Mouse (Mus musculus) heart, embryonic 11.5 days (tissue): ENCODE data around the gene Cyth4. TPM values are rescaled to one million over a fixed set of nuclear protein-coding genes. Genes with fewer than 3 reads are reported as not detected.

Experiments used
- ATAC-seq: fragments of 200-750 bp; cut with Nextera tagmentation; replicated peaks from 2 replicates; pipeline ENCODE4 v1.8.0; 2017; ENCODE audit warnings: moderate library complexity; ENCODE audit not compliant: insufficient number of reproducible peaks, low FRiP score, low TSS enrichment
- H3K27ac ChIP-seq: fragments of 300-500 bp; sonication (generic); 2 replicates; pipeline ENCODE4 v1.5.1; 2014; ENCODE audit warnings: mild to moderate bottlenecking, low read depth, low read length
- H3K27me3 ChIP-seq: fragments of 300-500 bp; sonication (generic); 2 replicates; pipeline ENCODE4 v1.6.1; 2014; ENCODE audit warnings: mild to moderate bottlenecking, low read length, mixed read lengths; ENCODE audit not compliant: control insufficient read depth, insufficient read depth
- H3K36me3 ChIP-seq: fragments of 300-500 bp; sonication (generic); 2 replicates; pipeline ENCODE4 v1.6.1; 2014; ENCODE audit warnings: mild to moderate bottlenecking, low read length, moderate library complexity, mixed read lengths; ENCODE audit not compliant: control insufficient read depth, insufficient read depth
- H3K4me1 ChIP-seq: fragments of 300-500 bp; sonication (generic); 2 replicates; pipeline ENCODE4 v1.6.1; 2014; ENCODE audit warnings: low read length; ENCODE audit not compliant: control insufficient read depth, insufficient read depth
- H3K4me2 ChIP-seq: fragments of 300-500 bp; sonication (generic); 2 replicates; pipeline ENCODE4 v1.6.1; 2014; ENCODE audit warnings: mild to moderate bottlenecking, moderate library complexity
- H3K4me3 ChIP-seq: fragments of 300-500 bp; sonication (generic); 2 replicates; pipeline ENCODE4 v1.5.1; 2014; ENCODE audit warnings: low read depth, low read length
- H3K9ac ChIP-seq: fragments of 300-500 bp; sonication (generic); 2 replicates; pipeline ENCODE4 v1.6.1; 2014; ENCODE audit warnings: mild to moderate bottlenecking, low read depth, low read length, moderate library complexity
- H3K9me3 ChIP-seq: fragments of 300-500 bp; sonication (generic); replicated peaks from 2 replicates; pipeline ENCODE4 v1.6.1; 2016; ENCODE audit warnings: low read length; ENCODE audit not compliant: control insufficient read depth
- WGBS: fragments of 180-500 bp; shearing (Covaris S2); extraction: QIAGEN DNeasy Blood & Tissue Kit; methylation state at CpG from one replicate; pipeline ENCODE4 v1.1.7; 2014; ENCODE audit not compliant: insufficient replicate concordance; 5-methylcytosine and 5-hydroxymethylcytosine counted together
- polyA plus RNA-seq: library from polyadenylated mRNA; unstranded; fragments of >200 nt; fragmentation: Nextera tagmentation; extraction: Ambion mirVana; gene quantifications from 2 replicates; pipeline ENCODE4 v1.2.1, GENCODE M21; 2014

The Cyth4 gene
- polyA plus RNA-seq: 1.3 and 2.0 TPM in 2 replicates

DNA sequence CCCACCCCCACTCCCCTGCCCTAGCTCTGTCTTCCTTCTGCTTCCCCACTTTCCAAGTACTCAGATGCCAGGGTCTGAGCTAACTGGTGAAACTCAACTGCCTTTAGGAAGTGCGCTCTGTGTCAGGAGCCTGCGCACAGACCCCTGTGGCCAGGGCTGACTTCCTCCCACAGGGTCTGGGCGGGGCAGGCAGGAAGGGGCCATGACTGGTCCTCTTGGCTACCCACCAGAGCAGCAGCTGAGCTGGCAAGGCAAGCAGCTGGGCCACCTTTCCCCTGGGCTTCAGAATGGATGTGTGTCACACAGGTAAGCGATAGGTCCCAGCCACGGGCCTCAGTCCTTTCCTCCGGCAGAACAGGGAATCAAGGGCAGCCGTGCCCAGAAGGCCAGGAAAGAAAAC, at the start of gene Cyth4:
Cyth4 (plus strand) TSS at position 134 of the 400 bp plus-strand sequence.
- H3K36me3 ChIP-seq: no peaks in the 10 kb centered on the region
- 70% methylated on average over 7 of the region's 7 CpGs for WGBS
- H3K27me3 ChIP-seq: no peaks in the 10 kb centered on the region; the same call in 1 of the 2 replicates
- H3K4me1 ChIP-seq: no peaks in the 10 kb centered on the region
- 0 out of 2 replicates have a peak within 1 kb of the TSS, but pooled peaks have one; percentile 4 for H3K27ac ChIP-seq
- H3K4me2 ChIP-seq: no peak within 1 kb of the TSS
- ATAC-seq: 0 out of 2 replicates have a peak, but pooled peaks have one; percentile 36
- H3K4me3 ChIP-seq: no peak within 1 kb of the TSS
- no peaks in the 10 kb centered on the region for H3K9me3 ChIP-seq
- H3K9ac ChIP-seq: no peak within 1 kb of the TSS

DNA sequence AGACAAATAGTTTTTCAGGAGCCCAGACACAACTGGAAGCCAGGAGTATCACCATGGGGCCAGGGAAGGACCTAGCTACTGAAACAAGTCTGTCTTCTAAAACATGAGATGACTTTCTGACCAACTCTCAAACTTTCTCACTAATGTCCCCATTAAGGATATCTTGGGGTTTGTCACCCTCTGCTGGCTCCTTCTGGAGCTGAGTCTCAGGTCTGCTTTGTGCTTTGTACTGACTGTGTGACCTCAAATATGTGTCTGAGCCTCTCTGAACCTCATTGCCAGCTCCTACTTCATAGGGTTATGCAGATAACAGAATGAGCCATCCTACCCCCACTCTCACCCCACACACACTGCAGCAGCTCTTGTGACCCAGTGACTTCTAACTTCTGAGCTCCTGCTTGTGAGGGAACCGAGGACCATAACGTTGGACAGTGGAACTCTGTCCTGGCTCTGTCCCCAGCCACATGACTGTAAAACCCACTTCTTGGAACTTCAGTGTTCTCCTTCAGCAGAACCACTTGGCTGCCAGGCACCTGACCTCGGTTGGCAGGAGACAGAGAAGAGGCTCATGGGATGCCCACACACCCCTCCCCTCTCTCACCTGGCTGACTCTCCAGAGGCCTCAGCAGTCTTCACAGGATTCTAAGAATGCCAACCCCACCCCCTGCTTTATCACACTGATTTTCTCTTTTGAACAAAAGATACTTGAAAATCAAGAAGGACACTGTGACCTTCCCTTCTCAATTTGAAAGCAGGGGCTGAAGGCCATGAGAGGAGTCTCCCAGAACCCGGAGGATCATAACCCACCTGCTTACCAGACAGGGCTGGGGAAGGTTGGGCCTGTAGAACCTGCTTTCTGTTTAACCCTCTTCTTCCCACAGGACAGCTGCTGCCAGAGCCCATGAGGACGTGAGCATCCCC, 49.2 kb upstream of the Cyth4 start:
- H3K4me1 ChIP-seq: peaks cover 9% of the 10 kb centered on the region; the same call in 1 of the 2 replicates
- WGBS: 43% methylated on average over 5 of the region's 5 CpGs
- no peaks in the 10 kb centered on the region; the same call in 1 of the 2 replicates for H3K9me3 ChIP-seq
- no peaks in the 10 kb centered on the region for H3K36me3 ChIP-seq
- no peak overlapping the region for H3K4me3 ChIP-seq
- H3K27ac ChIP-seq: no peak overlapping the region
- H3K4me2 ChIP-seq: no peak overlapping the region
- H3K9ac ChIP-seq: no peak overlapping the region
- peaks cover 22% of the 10 kb centered on the region for H3K27me3 ChIP-seq
- ATAC-seq: no peak

DNA sequence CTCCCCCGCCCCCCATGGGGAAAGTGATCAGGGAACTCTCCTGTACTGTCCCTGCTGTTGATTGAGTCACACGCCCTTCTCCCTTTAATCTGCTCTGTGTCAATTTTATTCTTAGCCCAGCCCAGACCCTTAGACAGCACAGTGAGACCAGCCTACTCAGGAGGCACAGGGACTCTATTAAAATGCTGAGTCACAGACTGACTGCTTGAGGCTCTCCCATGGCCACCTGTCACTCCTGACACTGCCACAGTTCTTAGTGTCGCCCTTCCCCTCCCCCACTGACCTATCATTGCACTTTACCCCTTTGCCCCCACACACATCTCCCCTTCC, 48.5 kb upstream of the Cyth4 start:
- no peaks in the 10 kb centered on the region for H3K36me3 ChIP-seq
- no peak overlapping the region for H3K4me2 ChIP-seq
- H3K4me1 ChIP-seq: peaks cover 9% of the 10 kb centered on the region; the same call in 1 of the 2 replicates
- no peak overlapping the region for H3K27ac ChIP-seq
- H3K9me3 ChIP-seq: no peaks in the 10 kb centered on the region; the same call in 1 of the 2 replicates
- peaks cover 19% of the 10 kb centered on the region for H3K27me3 ChIP-seq
- H3K4me3 ChIP-seq: no peak overlapping the region
- WGBS: 17% methylated on average over 3 of the region's 3 CpGs
- H3K9ac ChIP-seq: no peak overlapping the region
- ATAC-seq: no peak

DNA sequence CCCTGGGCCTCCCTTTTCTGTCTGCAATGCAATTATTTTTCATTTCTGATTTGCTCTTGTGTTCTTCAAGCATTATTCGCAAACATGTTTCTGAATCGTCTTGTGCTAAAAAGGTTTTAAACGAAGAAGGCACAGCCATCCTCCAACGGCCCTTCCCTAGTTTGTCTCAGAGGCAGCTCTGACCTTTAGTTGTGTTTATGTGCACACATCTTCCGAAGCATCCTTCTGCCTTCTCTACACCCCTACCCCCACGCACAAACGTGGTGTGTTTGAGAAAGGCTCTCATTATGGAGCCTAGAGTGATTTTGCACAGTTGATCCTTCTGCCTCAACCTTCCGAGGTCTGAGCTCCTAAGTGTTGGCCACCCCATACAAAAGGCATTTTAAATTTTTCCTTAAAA, 48.1 kb upstream of the Cyth4 start:
- no peaks in the 10 kb centered on the region; the same call in 1 of the 2 replicates for H3K9me3 ChIP-seq
- H3K36me3 ChIP-seq: no peaks in the 10 kb centered on the region
- WGBS: 69% methylated on average over 8 of the region's 8 CpGs
- H3K27ac ChIP-seq: no peak overlapping the region
- no peak overlapping the region for H3K4me2 ChIP-seq
- H3K27me3 ChIP-seq: peaks cover 16% of the 10 kb centered on the region
- no peak for ATAC-seq
- no peak overlapping the region for H3K9ac ChIP-seq
- no peak overlapping the region for H3K4me3 ChIP-seq
- peaks cover 9% of the 10 kb centered on the region; the same call in 1 of the 2 replicates for H3K4me1 ChIP-seq

DNA sequence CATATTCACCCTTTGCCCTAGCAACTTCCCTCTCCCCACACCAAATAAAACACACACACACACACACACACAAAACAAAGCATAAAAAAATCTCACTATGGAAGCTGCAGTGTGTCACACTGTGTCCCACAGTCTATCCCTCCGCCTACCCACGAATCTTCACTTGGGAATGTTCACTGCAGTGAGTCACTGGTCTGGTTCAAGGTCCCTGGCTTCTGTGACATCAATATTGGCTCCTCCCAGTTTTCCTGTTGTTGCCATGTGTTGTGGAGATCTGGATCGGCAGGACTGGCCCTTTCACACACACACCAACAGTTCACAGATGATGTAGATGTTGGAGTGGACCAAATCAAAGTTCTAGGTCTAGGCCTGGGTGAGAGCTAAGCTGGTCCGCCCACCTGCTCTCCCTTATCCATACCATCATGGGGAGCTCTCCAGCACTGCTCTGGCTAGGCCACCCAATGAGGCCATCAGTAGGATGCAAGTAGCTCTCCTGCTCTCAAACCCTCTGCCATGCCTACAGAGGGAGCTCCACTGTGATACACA, 47.6 kb upstream of the Cyth4 start:
- Histone ChIP-seq H3K9me3 (no peaks in the 10 kb centered on the region; the same call in 1 of the 2 replicates), H3K4me2 (no peak overlapping the region), H3K36me3 (no peaks in the 10 kb centered on the region), H3K4me3 (no peak overlapping the region), H3K27me3 (peaks cover 11% of the 10 kb centered on the region), H3K27ac (no peak overlapping the region), H3K4me1 (peaks cover 9% of the 10 kb centered on the region; the same call in 1 of the 2 replicates), H3K9ac (no peak overlapping the region)
- ATAC-seq: no peak
- 73% methylated on average over 4 of the region's 4 CpGs for WGBS

DNA sequence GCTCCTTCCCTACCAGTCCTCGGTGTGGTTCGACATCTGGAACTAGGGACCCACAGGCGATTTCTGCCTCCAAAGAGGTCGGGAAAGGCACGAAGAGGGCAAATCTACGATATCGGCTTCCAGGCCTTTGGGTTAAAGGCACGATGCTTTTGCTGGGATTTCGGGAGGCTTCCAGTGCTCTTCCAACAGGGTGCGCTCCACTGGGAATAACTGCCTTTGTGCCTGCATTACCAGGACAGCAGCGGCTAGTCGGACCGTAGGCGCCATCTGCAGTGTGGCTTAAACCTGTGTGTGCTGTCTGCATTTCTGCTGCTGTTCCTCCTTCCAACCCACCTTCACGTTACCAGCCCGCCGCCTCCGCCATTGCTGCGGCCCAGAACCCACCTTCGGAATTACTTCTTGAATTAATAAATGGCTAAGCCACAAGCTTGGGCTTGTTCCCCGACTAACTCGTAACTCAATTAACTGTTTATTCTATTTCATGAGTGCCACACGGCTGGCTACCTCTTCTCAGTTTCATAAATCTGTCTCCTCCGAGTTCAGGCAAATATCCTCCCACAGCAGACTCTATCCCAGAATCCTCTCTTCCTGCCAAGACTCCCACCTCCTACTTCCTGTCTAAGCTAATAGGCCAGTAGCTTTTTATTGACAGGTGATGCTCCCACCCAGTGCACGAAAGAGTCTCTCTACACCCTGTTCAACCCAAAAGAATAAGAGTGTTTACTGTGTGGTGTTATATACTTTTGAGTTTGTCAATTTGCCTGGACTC, 42.1 kb upstream of the Cyth4 start:
- Histone ChIP-seq H3K9me3 (no peaks in the 10 kb centered on the region; the same call in 1 of the 2 replicates), H3K27me3 (no peaks in the 10 kb centered on the region), H3K4me2 (peak overlapping the region; percentile 6), H3K4me1 (no peaks in the 10 kb centered on the region), H3K36me3 (no peaks in the 10 kb centered on the region), H3K27ac (no peak overlapping the region), H3K9ac (no peak overlapping the region), H3K4me3 (0 out of 2 replicates have a peak overlapping the region, but pooled peaks have one; percentile 1)
- ATAC-seq: no peak
- 55% methylated on average over 25 of the region's 25 CpGs for WGBS

DNA sequence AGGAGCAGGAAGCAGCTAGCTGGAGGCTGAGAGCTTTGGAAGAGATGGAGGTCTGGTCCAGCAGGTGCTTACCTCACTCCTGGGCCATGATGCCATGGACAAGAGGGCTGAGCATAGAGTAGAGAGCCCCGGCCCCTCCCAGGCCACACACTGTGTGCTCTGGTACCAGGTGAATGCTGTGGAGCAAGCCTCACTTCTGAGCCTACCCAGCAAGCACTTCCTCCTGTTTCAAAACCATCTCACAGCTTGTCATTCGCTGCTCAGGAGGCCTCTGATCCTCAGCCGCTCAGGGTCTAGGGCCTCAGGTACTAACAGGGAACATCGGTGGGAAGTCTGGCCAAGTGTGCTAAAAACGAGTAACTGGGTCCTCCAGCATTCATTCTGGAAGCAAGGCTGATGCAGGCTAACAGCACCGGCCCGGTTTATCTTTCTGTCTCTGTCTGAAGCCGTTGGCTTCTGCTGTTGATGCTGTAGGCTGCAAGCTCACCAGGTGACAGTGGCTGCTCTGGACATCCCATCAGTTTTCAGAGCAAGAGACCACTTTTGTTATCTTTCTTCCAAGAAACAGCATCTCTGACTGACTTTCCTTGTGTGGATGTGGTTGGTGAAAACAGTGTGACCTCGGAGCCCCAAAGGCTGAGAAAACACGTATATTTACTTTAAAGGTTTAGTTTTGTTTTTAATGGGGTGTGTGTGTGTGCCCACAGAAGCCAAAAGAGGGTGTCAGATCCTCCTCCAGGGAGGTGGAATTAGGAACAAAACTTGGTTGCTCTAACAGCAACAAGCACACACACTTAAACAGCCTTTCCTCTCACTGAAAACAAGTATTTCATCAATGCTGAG, 38.9 kb upstream of the Cyth4 start:
- 49% methylated on average over 10 of the region's 10 CpGs for WGBS
- Histone ChIP-seq H3K27me3 (no peaks in the 10 kb centered on the region), H3K4me2 (no peak overlapping the region), H3K27ac (no peak overlapping the region), H3K4me1 (no peaks in the 10 kb centered on the region), H3K9me3 (no peaks in the 10 kb centered on the region), H3K4me3 (no peak overlapping the region), H3K36me3 (no peaks in the 10 kb centered on the region), H3K9ac (no peak overlapping the region)
- no peak for ATAC-seq
